11 mouse cellular contexts compared by ENCODE assay signal in genomic region chr1:158960549-158960948, GRCm38 (mm10). TPM values are rescaled to one million over a fixed set of nuclear protein-coding genes. Genes with fewer than 3 reads are reported as not detected.
DNase-seq lines count a peak whose midpoint lies in the region; ATAC-seq and TF ChIP-seq lines count a peak whose summit lies in the region.
"Had no signal": no experiment of that assay in that cellular context is flagged by ENCODE, and none has a peak within 500 bp of the region (broad histone marks: within the 10 kb centered on the region; RNA-seq: fewer than 3 reads in every experiment).

No protein-coding gene starts in this region.

- H3K4me3 ChIP-seq in heart, embryonic 11.5 days (ENCODE audit: low read depth, low read length), result no peak overlapping the region
- H3K4me3 ChIP-seq in forebrain, embryonic 15.5 days, result peak overlapping the region; percentile 10
- no peak overlapping the region for H3K4me3 ChIP-seq in midbrain, embryonic 11.5 days (ENCODE audit: low read depth, low read length)
- H3K4me3 ChIP-seq: intestine, embryonic 15.5 days; myocyte had no signal

- whole genome bisulfite sequencing in heart, embryonic 11.5 days (ENCODE audit: insufficient replicate concordance), result 24% methylated on average over 8 of the region's 8 CpGs
- WGBS in forebrain, embryonic 15.5 days, result 7% methylated on average over 8 of the region's 8 CpGs
- WGBS in midbrain, embryonic 11.5 days, result 20% methylated on average over 8 of the region's 8 CpGs

- H3K9me3 ChIP-seq in heart, embryonic 11.5 days (replicated peaks; ENCODE audit: control insufficient read depth, low read length), result no peaks in the 10 kb centered on the region
- H3K9me3 ChIP-seq in forebrain, embryonic 15.5 days, result no peaks in the 10 kb centered on the region
- no peaks in the 10 kb centered on the region for H3K9me3 ChIP-seq in midbrain, embryonic 11.5 days (ENCODE audit: control insufficient read depth, low read length)
- H3K9me3 ChIP-seq: intestine, embryonic 15.5 days had no signal

- no peak for DNase-seq in heart, postnatal 25 days (ENCODE audit: low spot score)
- peak; percentile 76 for DNase-seq in brain, embryonic 14.5 days (ENCODE audit: low read depth)
- DNase-seq in midbrain, embryonic 11.5 days (ENCODE audit: low spot score, missing footprints), result peak; percentile 88
- no peak for DNase-seq in layer of hippocampus, postnatal 36 days
- DNase-seq in yolk sac, embryonic 10.5 days (ENCODE audit: low spot score), result no peak
- DNase-seq in adrenal gland, adult 8-10 months, result no peak
- DNase-seq: B cell, adult 2 months had no signal

- TF ChIP-seq POLR2A in brain, embryonic 14.5 days (IDR thresholded peaks at IDR 0.05; ENCODE audit: borderline replicate concordance, extremely low read depth, insufficient read depth, insufficient read length, poor library complexity, severe bottlenecking), result no peak

- no peak overlapping the region for H3K27ac ChIP-seq in heart, embryonic 11.5 days (ENCODE audit: low read depth, low read length)
- H3K27ac ChIP-seq in forebrain, embryonic 15.5 days (replicated peaks), result peak overlapping the region; percentile 72
- H3K27ac ChIP-seq in midbrain, embryonic 11.5 days (ENCODE audit: low read depth, low read length), result no peak overlapping the region
- H3K27ac ChIP-seq: intestine, embryonic 15.5 days had no signal

- intact Hi-C loops in heart, postnatal 25 days (cut with DNase I), result no loop called here

- TF ChIP-seq CTCF in brain, embryonic 14.5 days (IDR thresholded peaks at IDR 0.05; ENCODE audit: borderline replicate concordance, extremely low read depth, insufficient read depth, insufficient read length), result no peak

- H3K4me2 ChIP-seq in heart, embryonic 11.5 days, result peak overlapping the region; percentile 37
- H3K4me2 ChIP-seq in forebrain, embryonic 15.5 days (replicated peaks), result peak overlapping the region; percentile 32
- H3K4me2 ChIP-seq in midbrain, embryonic 11.5 days, result no peak overlapping the region; the same call in 1 of the 2 replicates
- H3K4me2 ChIP-seq: intestine, embryonic 15.5 days had no signal

- no peaks in the 10 kb centered on the region for H3K36me3 ChIP-seq in heart, embryonic 11.5 days (ENCODE audit: control insufficient read depth, insufficient read depth, low read length)
- no peaks in the 10 kb centered on the region for H3K36me3 ChIP-seq in forebrain, embryonic 15.5 days
- no peaks in the 10 kb centered on the region for H3K36me3 ChIP-seq in midbrain, embryonic 11.5 days (ENCODE audit: control insufficient read depth, insufficient read depth, low read length)
- H3K36me3 ChIP-seq: intestine, embryonic 15.5 days had no signal

- H3K9ac ChIP-seq in heart, embryonic 11.5 days (ENCODE audit: low read depth, low read length), result no peak overlapping the region
- no peak overlapping the region for H3K9ac ChIP-seq in forebrain, embryonic 15.5 days (replicated peaks)
- no peak overlapping the region for H3K9ac ChIP-seq in midbrain, embryonic 11.5 days (ENCODE audit: low read length)
- H3K9ac ChIP-seq: intestine, embryonic 15.5 days had no signal

- H3K27me3 ChIP-seq in heart, embryonic 11.5 days (ENCODE audit: control insufficient read depth, insufficient read depth, low read length), result no peaks in the 10 kb centered on the region
- no peaks in the 10 kb centered on the region for H3K27me3 ChIP-seq in forebrain, embryonic 15.5 days
- H3K27me3 ChIP-seq in midbrain, embryonic 11.5 days (ENCODE audit: control insufficient read depth, insufficient read depth, low read length), result no peaks in the 10 kb centered on the region
- H3K27me3 ChIP-seq: intestine, embryonic 15.5 days had no signal

- no peak for ATAC-seq in heart, embryonic 11.5 days (replicated peaks; ENCODE audit: insufficient number of reproducible peaks, low FRiP score, low TSS enrichment)
- peak; percentile 79 for ATAC-seq in forebrain, embryonic 15.5 days (replicated peaks)
- ATAC-seq in midbrain, embryonic 11.5 days (ENCODE audit: low FRiP score), result peak; percentile 79
- ATAC-seq: intestine, embryonic 15.5 days had no signal

- no peaks in the 10 kb centered on the region; the same call in 1 of the 2 replicates for H3K4me1 ChIP-seq in heart, embryonic 11.5 days (ENCODE audit: control insufficient read depth, insufficient read depth, low read length)
- H3K4me1 ChIP-seq in forebrain, embryonic 15.5 days, result peaks cover 21% of the 10 kb centered on the region
- peaks cover 13% of the 10 kb centered on the region for H3K4me1 ChIP-seq in midbrain, embryonic 11.5 days (ENCODE audit: control insufficient read depth, insufficient read depth, low read length)
- H3K4me1 ChIP-seq: intestine, embryonic 15.5 days had no signal

RNA-seq across cellular contexts. Expression of gene Pappa2, which starts 19.7 kb away (rescaled TPM):
- polyA plus RNA-seq in heart, embryonic 11.5 days (2014; fragmentation: Nextera tagmentation; extraction: Ambion mirVana), result 0.14 TPM in 2 replicates
- total RNA-seq in heart, postnatal 25 days (2021), result under 1 TPM; 0.36 to 0.39 TPM
- 1.1 and 1.8 TPM in 2 replicates for polyA plus RNA-seq in brain, embryonic 14.5 days (2012; rRNA removed)
- 0.94 and 1.6 TPM in 2 replicates for polyA plus RNA-seq in forebrain, embryonic 15.5 days (2015; fragmentation: Nextera tagmentation; extraction: Ambion mirVana)
- polyA plus RNA-seq in midbrain, embryonic 11.5 days (2014; fragmentation: Nextera tagmentation; extraction: Ambion mirVana), result 1.9 and 2.6 TPM in 2 replicates
- 1 to 10 TPM in 1 of 2 experiments, under 1 TPM in 1; 0.75 to 1.2 TPM for total RNA-seq in layer of hippocampus, postnatal 36 days (2021)
- total RNA-seq in adrenal gland, adult 8-10 months (2022), result under 1 TPM; 0.15 to 0.42 (median 0.25) TPM

Comparison
In these comparisons a context has a peak if more than half of its experiments do, and no peak if none do; other contexts are left out.
1. DNase-seq: peak in brain, embryonic 14.5 days (single experiment) and midbrain, embryonic 11.5 days (single experiment); none in heart, postnatal 25 days (single experiment), layer of hippocampus, postnatal 36 days (0 of 2), yolk sac, embryonic 10.5 days (single experiment) and adrenal gland, adult 8-10 months (single experiment).